Mouse (Mus musculus): ENCODE results near the gene Krtap8-1. TPM values are rescaled to one million over a fixed set of nuclear protein-coding genes. Genes with fewer than 3 reads are reported as not detected.

Gene Krtap8-1
- not detected in 2 replicates for polyA plus RNA-seq (2021; fragmentation: Nextera tagmentation)
- long read RNA-seq, experiment 1: 0 reads
- long read RNA-seq, experiment 2: 0 reads

GRCm38 (mm10) chr16:89487852-89488251 is at the start of gene Krtap8-1:
TSS of gene Krtap8-1 (minus strand) at chr16:89487952.

GRCm38 (mm10) chr16:89508223-89508622 is 20.5 kb upstream of the Krtap8-1 start, which contains the start of gene Krtap7-1:
TSS of gene Krtap7-1 (minus strand) at chr16:89508323.

Other genes starting within 250 kb of the Krtap8-1 start
- not detected in 2 replicates for gene Krtap21-1, start 84.1 kb downstream of the Krtap8-1 start, polyA plus RNA-seq (2021; fragmentation: Nextera tagmentation)
- not detected in 2 replicates for gene Krtap6-2, start 67.8 kb downstream of the Krtap8-1 start, polyA plus RNA-seq (2021; fragmentation: Nextera tagmentation)
- gene Krtap7-1, start 20.4 kb upstream of the Krtap8-1 start, polyA plus RNA-seq (2021; fragmentation: Nextera tagmentation): not detected in 2 replicates
- gene Krtap11-1, start 83.2 kb upstream of the Krtap8-1 start, polyA plus RNA-seq (2021; fragmentation: Nextera tagmentation): not detected in 2 replicates

Data from left cerebral cortex, adult 6 months (tissue).